Mouse (Mus musculus): ENCODE measurements around the gene Prkce. TPM values are rescaled to one million over a fixed set of nuclear protein-coding genes. Genes with fewer than 3 reads are reported as not detected.

Prkce gene
- polyA plus RNA-seq (2014; fragmentation: Illumina TruSeq; extraction: RNeasy Lipid Tissue Mini Kit (QIAGEN cat#74804); ENCODE audit: low read depth, low replicate concordance): 3.6 TPM

DNA sequence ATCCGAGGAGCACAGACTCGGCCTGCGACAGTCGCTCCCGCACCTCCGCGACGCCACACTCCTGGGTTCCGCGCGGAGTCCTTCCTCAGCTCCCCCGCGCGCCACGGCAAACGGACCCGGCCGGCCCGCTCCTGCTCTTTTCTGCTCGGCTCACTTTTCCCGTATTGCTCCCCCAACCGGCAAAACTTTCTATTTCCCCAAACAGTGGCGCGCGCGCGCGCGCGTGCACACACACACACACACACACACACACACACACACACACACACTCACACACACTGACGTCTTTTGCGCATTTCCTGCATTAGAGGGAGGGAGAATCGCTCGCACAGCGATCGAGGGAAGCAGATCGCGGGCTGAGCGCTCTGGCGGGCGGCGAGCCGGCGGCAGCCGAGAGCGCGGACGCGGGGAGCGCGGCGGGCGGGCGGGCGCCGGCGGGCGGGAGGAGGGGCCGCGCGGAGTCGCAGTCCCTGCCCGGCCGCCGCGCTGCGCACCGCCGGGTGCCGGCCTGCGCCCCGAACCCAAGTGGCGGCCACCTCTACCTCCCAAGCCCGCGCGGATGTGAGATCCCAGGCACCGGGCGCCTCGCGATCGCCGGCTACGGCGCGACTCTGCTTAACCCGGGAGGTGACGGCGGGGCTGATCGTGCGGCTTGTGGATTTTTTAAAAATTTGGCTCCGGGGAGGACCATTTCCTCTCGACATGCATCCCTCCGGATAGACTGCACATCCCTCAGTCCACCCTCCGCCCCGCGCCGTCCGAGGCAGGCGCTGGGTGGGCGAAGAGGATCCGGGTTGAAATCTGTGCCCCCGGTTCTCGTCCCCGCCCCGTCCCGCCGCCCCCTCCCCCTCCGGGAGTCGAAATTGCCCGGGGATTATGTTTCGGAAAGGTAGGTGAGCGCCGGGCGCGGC, at the start of gene Prkce:
Prkce (plus strand) TSS at position 466 of the 911 bp plus-strand sequence.

GRCm38 (mm10) chr17:86145079-86145951, 22.3 kb upstream of the Prkce start, which contains the start of gene Srbd1:
Srbd1 (minus strand) TSS chr17:86145175.

GRCm38 (mm10) chr17:86505183-86505631, 337.6 kb downstream of the Prkce start, which contains the start of gene Gm10309:
Gm10309 (minus strand) TSS chr17:86505232.

Other genes starting within 250 kb of the Prkce start
- gene Srbd1, start 22.6 kb upstream of the Prkce start, polyA plus RNA-seq (2014; fragmentation: Illumina TruSeq; extraction: RNeasy Lipid Tissue Mini Kit (QIAGEN cat#74804); ENCODE audit: low read depth, low replicate concordance): 9.2 TPM

All from testis, adult 10 weeks (tissue).